In the genomic region with DNA sequence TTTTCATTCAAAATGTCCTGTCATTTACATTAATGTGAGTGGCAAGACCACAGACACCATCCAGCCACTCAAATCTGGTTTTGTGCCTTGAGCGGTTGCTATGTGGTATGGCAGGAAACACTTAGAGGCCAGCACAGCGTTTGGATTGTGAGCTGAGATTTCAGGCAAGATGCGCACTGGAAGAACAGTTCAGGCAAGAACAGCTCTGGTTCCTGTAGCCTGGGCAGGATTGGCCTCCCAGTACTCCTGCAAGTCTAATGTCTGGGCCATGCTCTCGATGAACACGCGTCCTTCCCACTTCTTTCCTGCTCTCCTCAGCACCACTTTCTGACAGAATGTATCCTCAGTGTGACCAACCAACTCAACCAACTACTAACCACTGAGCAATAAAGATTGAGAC, we compare ENCODE assay signal across 27 mouse cellular contexts. TPM values are rescaled to one million over a fixed set of nuclear protein-coding genes. Genes with fewer than 3 reads are reported as not detected.
"Had no signal": no experiment of that assay in that cellular context is flagged by ENCODE, and none has a peak within 500 bp of the region (broad histone marks: within the 10 kb centered on the region; RNA-seq: fewer than 3 reads in every experiment).

No protein-coding gene starts in this region.

- H3K27me3 ChIP-seq: embryonic facial prominence, embryonic 12.5 days; embryonic facial prominence, embryonic 13.5 days; embryonic facial prominence, embryonic 15.5 days; forebrain, embryonic 12.5 days; forebrain, embryonic 13.5 days; forebrain, embryonic 15.5 days had no signal

- H3K9me3 ChIP-seq: embryonic facial prominence, embryonic 10.5 days; embryonic facial prominence, embryonic 12.5 days; embryonic facial prominence, embryonic 13.5 days; embryonic facial prominence, embryonic 15.5 days; forebrain, embryonic 10.5 days; forebrain, embryonic 12.5 days; forebrain, embryonic 13.5 days; forebrain, embryonic 15.5 days had no signal

- DNase-seq: cerebellum, adult 2 months; cerebellum, adult 8-10 months; cerebellum, adult 9-10 months; cerebellum, adult 9-11 months; cerebellum, postnatal 10 days; cerebellum, postnatal 14 days; cerebellum, postnatal 25 days; cerebellum, postnatal 36 days; embryo, embryonic 11 days; forebrain, postnatal 0 days; gastrocnemius, adult 2 months; gastrocnemius, postnatal 10 days; gastrocnemius, postnatal 14 days; gastrocnemius, postnatal 25 days; gastrocnemius, postnatal 36 days; heart, adult 18-20 months; heart, adult 2 months had no signal

- H3K4me1 ChIP-seq: embryonic facial prominence, embryonic 10.5 days; embryonic facial prominence, embryonic 12.5 days; embryonic facial prominence, embryonic 13.5 days; embryonic facial prominence, embryonic 15.5 days; forebrain, embryonic 10.5 days; forebrain, embryonic 12.5 days; forebrain, embryonic 13.5 days; forebrain, embryonic 15.5 days had no signal

- H3K27ac ChIP-seq: embryonic facial prominence, embryonic 10.5 days; embryonic facial prominence, embryonic 12.5 days; embryonic facial prominence, embryonic 13.5 days; embryonic facial prominence, embryonic 15.5 days; forebrain, embryonic 10.5 days; forebrain, embryonic 12.5 days; forebrain, embryonic 13.5 days; forebrain, embryonic 15.5 days; gastrocnemius, adult 2 months; heart, adult 2 months had no signal

- H3K4me3 ChIP-seq: embryonic facial prominence, embryonic 10.5 days; embryonic facial prominence, embryonic 12.5 days; embryonic facial prominence, embryonic 13.5 days; embryonic facial prominence, embryonic 15.5 days; erythroblast, embryonic 14.5 days; forebrain, embryonic 10.5 days; forebrain, embryonic 12.5 days; forebrain, embryonic 13.5 days; forebrain, embryonic 15.5 days; gastrocnemius, adult 2 months; heart, adult 2 months had no signal

RNA-seq across cellular contexts. Expression of a gene that starts 5.4 kb away (rescaled TPM):
- total RNA-seq: common myeloid progenitor, adult 5-6 weeks; gastrocnemius, postnatal 25 days; gastrocnemius, postnatal 36 days had no signal
- polyA plus RNA-seq: erythroblast, embryonic 14.5 days had no signal
